Mouse (Mus musculus) CH12.LX (cell line): ENCODE results near the gene Fam122c.

Experiments
- CTCF ChIP-seq, 2 experiments: IDR thresholded peaks in 1 of 2; conservative IDR thresholded peaks in 1 of 2; 2 replicates each; pipeline ENCODE4 v1.5.1; 2011 to 2012; ENCODE audit warnings: low read depth in 2 of 2, low read length in 2 of 2, improper control_type of control experiment in 1 of 2, inconsistent platforms in 1 of 2, mild to moderate bottlenecking in 1 of 2, moderate library complexity in 1 of 2
- E2F4 ChIP-seq: IDR thresholded peaks from 2 replicates; pipeline ENCODE4 v1.6.1; 2011; ENCODE audit warnings: low read depth, low read length, improper control_type of control experiment; ENCODE audit not compliant: insufficient replicate concordance
- EP300 ChIP-seq: IDR thresholded peaks from 2 replicates; pipeline ENCODE4 v1.6.1; 2011; ENCODE audit warnings: low read length, improper control_type of control experiment
- IRF4 ChIP-seq: IDR thresholded peaks from 2 replicates; pipeline ENCODE4 v1.6.1; 2014; ENCODE audit warnings: low read depth, mild to moderate bottlenecking, inconsistent platforms, low read length, improper control_type of control experiment
- MAZ ChIP-seq: IDR thresholded peaks from 2 replicates; pipeline ENCODE4 v1.6.1; 2012; ENCODE audit warnings: low read depth, mild to moderate bottlenecking, inconsistent platforms, low read length, improper control_type of control experiment, moderate library complexity
- SMC3 ChIP-seq: IDR thresholded peaks from 2 replicates; pipeline ENCODE4 v1.6.1; 2011; ENCODE audit warnings: low read depth, low read length, improper control_type of control experiment
- USF1 ChIP-seq: IDR thresholded peaks from 2 replicates; pipeline ENCODE4 v1.6.1; 2014; ENCODE audit warnings: low read depth, mild to moderate bottlenecking, inconsistent platforms, low read length, improper control_type of control experiment
- ZC3H11A ChIP-seq: IDR thresholded peaks from 2 replicates; pipeline ENCODE4 v1.6.1; 2012; ENCODE audit warnings: low read depth, mild to moderate bottlenecking, inconsistent platforms, low read length, improper control_type of control experiment

DNA sequence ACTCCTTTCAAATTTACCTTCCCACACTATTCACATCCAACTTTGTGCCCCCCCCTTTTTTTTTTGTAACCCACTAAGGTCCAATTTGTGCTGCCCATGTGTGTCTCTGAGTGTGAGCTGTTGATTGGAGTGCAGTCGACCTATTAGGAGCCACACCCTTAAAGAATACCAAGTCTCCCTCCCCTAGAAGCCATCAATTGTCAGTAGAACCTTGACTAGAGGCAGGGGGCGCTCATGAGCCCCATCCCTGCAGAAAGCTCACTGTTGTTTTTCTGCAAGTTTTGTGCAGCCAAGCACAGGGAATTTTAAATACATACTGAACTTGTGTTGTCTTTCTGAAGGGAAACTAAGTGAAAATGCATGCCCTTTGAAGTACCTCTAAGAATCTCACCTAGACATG lies 35.3 kb upstream of the Fam122c start:
- no peak for TF ChIP-seq IRF4
- TF ChIP-seq CTCF (conservative IDR thresholded peaks at IDR 0.05 in 1 of 2, IDR thresholded peaks at IDR 0.05 in 1 of 2; ENCODE audit: low read depth in 2 of 2, low read length in 2 of 2) = peak in 1 of 2 experiments; percentile 51; a peak in 2 of 4 replicates
- peak; percentile 35 for TF ChIP-seq SMC3
- no peak for TF ChIP-seq ZC3H11A
- no peak for TF ChIP-seq EP300
- no peak for TF ChIP-seq E2F4
- TF ChIP-seq USF1 = no peak
- no peak for TF ChIP-seq MAZ
